Mouse (Mus musculus) embryonic fibroblast, embryonic 13.5 days (primary cell): Measurements from ENCODE around the gene Slc47a1.

Experiments used
- CTCF ChIP-seq: IDR thresholded peaks from 2 replicates; pipeline ENCODE4 v1.5.1; 2011; ENCODE audit warnings: mild to moderate bottlenecking, control low read depth, low read length, moderate library complexity, borderline replicate concordance; ENCODE audit not compliant: insufficient read depth
- POLR2A ChIP-seq: IDR thresholded peaks from 2 replicates; pipeline ENCODE4 v1.6.1; 2011; ENCODE audit warnings: low read depth, mild to moderate bottlenecking, control low read depth, low read length, moderate library complexity

GRCm38 (mm10) chr11:61297326-61297725 is 80.8 kb downstream of the Slc47a1 start:
- TF ChIP-seq CTCF (no peak), POLR2A (no peak)
